Mouse (Mus musculus) neural tube, embryonic 10.5 days (tissue): ENCODE measurements around the gene Umps.

Experiments
- DNase-seq: peaks from one replicate; pipeline ENCODE4 v3.0.0-alpha.2; 2017; ENCODE audit warnings: low spot score; ENCODE audit errors: extremely low spot score

Gene Umps

GRCm38 (mm10) chr16:33966538-33967282, at the start of gene Umps:
TSS of gene Umps (minus strand) at chr16:33967038.
- peak; percentile 91 for DNase-seq

- no peak for DNase-seq
Observed at GRCm38 (mm10) chr16:34011991-34012845, 45.4 kb upstream of the Umps start.

GRCm38 (mm10) chr16:34009567-34009966, 42.7 kb upstream of the Umps start:
- no peak for DNase-seq

- no peak for DNase-seq
Observed at GRCm38 (mm10) chr16:34005986-34006385, 39.1 kb upstream of the Umps start.

GRCm38 (mm10) chr16:34004128-34004578, 37.3 kb upstream of the Umps start:
- no peak for DNase-seq

GRCm38 (mm10) chr16:34003566-34004127, 36.8 kb upstream of the Umps start:
- no peak for DNase-seq

- no peak for DNase-seq
Observed at GRCm38 (mm10) chr16:34000715-34001114, 33.9 kb upstream of the Umps start.

- peak; percentile 37 for DNase-seq
Observed at GRCm38 (mm10) chr16:33999388-33999787, 32.5 kb upstream of the Umps start.

GRCm38 (mm10) chr16:33998011-33998410, 31.2 kb upstream of the Umps start:
- no peak for DNase-seq

GRCm38 (mm10) chr16:33996030-33996429, 29.2 kb upstream of the Umps start:
- peak; percentile 64 for DNase-seq

- no peak for DNase-seq
Observed at GRCm38 (mm10) chr16:33995496-33995895, 28.7 kb upstream of the Umps start.

- no peak for DNase-seq
Observed at GRCm38 (mm10) chr16:33994321-33994720, 27.5 kb upstream of the Umps start.

- no peak for DNase-seq
Observed at GRCm38 (mm10) chr16:33990712-33991111, 23.9 kb upstream of the Umps start.

- DNase-seq = no peak
Observed at GRCm38 (mm10) chr16:33989106-33989505, 22.3 kb upstream of the Umps start.

- peak; percentile 56 for DNase-seq
Observed at GRCm38 (mm10) chr16:33988358-33989012, 21.6 kb upstream of the Umps start.

GRCm38 (mm10) chr16:33986993-33987392, 20.2 kb upstream of the Umps start:
- no peak for DNase-seq

- no peak for DNase-seq
Observed at GRCm38 (mm10) chr16:33985372-33985771, 18.5 kb upstream of the Umps start.

- DNase-seq = no peak
Observed at GRCm38 (mm10) chr16:33983712-33984111, 16.9 kb upstream of the Umps start.

- no peak for DNase-seq
Observed at GRCm38 (mm10) chr16:33979855-33980254, 13.0 kb upstream of the Umps start.

- no peak for DNase-seq
Observed at GRCm38 (mm10) chr16:33967283-33967640, 424 bp upstream of the Umps start.

GRCm38 (mm10) chr16:33965878-33966537, 830 bp downstream of the Umps start:
- DNase-seq = no peak
